Mouse (Mus musculus) v-Abl transformed pro-B cells (cell line): Measurements from ENCODE around the gene Dtl.
"Not testable (repeated sequence)": the region's sequence is repeated elsewhere in the genome, so short reads cannot be mapped to it uniquely, and the experiment has no call there.

Experiments
- in situ Hi-C, 2 experiments: fragments of 400-800 bp; cut with MboI; formaldehyde crosslinking; loops; one replicate each; pipeline ENCODE4 v1.15.1; 2025; ENCODE audit not compliant: unreplicated experiment in 2 of 2

Gene Dtl

DNA sequence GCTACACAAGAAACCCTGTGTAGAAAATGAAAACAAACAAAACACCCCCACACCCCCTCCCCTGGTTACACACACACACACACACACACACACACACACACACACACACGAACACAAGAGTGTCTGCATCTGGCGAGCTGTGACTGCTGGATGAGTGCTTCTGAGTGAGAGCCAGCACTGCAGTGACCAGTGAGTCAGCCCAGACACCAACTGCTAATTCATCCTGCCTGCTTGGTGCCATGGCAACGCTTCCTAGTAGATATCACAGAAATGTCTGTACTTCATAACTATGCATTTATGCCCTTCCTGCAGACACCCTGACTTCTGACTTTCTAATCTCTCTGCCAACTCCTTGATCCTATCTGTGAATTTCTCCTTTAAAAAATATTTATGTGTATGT lies 48.3 kb downstream of the Dtl start:
- in situ Hi-C loops: no loop called here

GRCm38 (mm10) chr1:191521395-191521794 lies 53.9 kb downstream of the Dtl start:
- in situ Hi-C loops: no loop called here

- in situ Hi-C loops: no loop called here
These were observed 54.7 kb downstream of the Dtl start for GRCm38 (mm10) chr1:191520669-191521068.

DNA sequence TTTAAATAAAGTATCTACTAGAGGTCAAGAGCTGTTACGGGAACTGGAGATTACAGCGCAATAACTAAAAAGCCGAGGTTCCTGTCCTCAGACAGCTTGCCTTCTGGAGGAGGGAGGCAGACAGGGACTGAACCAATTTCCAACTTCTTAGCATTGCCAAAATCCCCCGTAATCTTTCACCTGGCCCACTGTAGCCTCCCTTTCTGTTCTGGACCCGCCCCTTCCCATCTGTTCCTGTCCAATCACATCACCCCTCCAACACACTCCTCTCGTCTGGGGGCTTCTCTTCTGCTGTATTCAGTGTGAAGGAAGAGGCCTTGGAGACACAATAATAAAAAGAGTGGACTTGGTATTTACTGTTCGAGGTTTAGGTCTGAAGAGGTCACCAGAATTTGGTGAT lies 55.1 kb downstream of the Dtl start:
- in situ Hi-C loops: no loop called here

GRCm38 (mm10) chr1:191519329-191520066 lies 55.8 kb downstream of the Dtl start:
- in situ Hi-C loops: no loop called here

- in situ Hi-C loops: no loop called here
These were observed 56.4 kb downstream of the Dtl start for GRCm38 (mm10) chr1:191518911-191519310.

- in situ Hi-C loops: no loop called here
These were observed 57.4 kb downstream of the Dtl start for GRCm38 (mm10) chr1:191517969-191518368.

GRCm38 (mm10) chr1:191517056-191517455 lies 58.3 kb downstream of the Dtl start:
- in situ Hi-C loops: no loop called here

DNA sequence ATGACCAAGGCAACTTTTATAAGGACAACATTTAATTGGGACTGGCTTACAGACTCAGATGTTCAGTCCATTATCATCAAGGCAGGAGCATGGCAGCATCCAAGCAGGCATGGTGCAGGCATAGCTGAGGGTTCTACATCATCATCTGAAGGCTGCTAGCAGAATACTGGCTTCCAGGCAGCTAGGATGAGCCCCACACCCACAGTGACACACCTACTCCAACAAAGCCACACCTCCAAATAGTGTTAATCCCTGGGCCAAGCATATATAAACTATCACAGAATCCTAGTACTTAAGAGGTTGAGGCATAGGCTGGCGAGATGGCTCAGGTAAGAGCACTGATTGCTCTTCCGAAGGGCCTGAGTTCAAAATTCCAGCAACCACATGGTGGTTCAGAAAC lies 59.0 kb downstream of the Dtl start:
- in situ Hi-C loops: not testable (repeated sequence)

DNA sequence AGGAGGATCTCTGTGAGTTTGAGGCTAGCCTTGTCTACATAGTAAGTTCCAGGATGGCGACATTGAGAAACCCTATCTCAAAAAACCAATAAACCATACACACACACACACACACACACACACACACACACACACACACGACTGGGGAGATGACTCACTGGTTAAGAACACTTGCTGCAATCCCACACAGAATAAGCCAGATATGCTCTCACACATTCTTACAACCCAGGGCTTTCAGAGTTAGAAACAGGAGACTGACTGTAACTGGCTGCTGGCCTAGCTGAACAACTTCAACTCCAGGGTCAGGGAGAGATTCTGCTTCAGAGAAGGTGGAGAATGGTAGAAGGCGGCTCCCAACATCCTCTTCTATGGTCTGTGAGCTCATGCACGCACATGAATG lies 62.1 kb downstream of the Dtl start:
- in situ Hi-C loops: no loop called here

DNA sequence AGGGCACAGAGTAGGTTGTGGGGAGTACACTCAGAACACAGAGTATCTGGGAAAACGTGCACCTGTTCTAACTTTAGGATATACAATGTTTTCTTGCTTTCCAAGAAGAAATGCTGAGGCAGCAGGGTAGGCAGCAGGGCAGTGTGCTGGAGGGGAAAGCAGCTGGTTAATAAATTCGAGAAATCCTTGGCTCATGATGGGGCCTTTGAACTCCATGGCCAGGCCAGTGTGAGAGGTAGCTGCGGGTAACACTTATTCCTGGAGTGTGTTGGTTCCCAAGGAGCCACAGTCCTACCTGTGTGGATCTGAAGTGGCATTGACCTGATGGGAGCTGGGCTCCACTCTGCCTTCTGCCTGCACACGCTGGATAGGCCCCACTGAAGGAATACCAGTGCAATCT lies 63.0 kb downstream of the Dtl start:
- in situ Hi-C loops: no loop called here

GRCm38 (mm10) chr1:191511503-191511902 lies 63.8 kb downstream of the Dtl start:
- in situ Hi-C loops: no loop called here

- in situ Hi-C loops: no loop called here
These were observed 65.5 kb downstream of the Dtl start for GRCm38 (mm10) chr1:191509865-191510264.

- in situ Hi-C loops: no loop called here
These were observed 66.2 kb downstream of the Dtl start for GRCm38 (mm10) chr1:191509131-191509530.

DNA sequence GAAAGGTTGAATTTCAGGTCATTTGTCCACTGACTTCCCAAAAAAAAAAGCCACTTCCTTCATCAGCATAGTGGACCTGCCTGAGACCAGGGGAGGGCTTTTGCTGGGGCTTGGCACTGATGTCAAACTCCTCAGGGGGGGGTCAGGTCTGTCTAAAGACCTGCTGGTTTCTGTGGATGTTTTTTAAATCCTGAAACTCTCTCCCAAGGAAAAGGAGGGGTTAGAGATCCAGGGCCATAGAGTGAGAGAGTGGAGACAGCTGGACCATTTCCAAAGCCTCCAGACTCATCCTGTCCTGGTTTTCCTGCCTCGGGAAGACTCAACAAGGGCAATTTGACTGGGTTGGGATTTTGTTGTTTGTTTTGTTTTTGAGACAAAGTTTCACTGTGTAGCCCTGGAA lies 68.6 kb downstream of the Dtl start:
- in situ Hi-C loops: no loop called here

DNA sequence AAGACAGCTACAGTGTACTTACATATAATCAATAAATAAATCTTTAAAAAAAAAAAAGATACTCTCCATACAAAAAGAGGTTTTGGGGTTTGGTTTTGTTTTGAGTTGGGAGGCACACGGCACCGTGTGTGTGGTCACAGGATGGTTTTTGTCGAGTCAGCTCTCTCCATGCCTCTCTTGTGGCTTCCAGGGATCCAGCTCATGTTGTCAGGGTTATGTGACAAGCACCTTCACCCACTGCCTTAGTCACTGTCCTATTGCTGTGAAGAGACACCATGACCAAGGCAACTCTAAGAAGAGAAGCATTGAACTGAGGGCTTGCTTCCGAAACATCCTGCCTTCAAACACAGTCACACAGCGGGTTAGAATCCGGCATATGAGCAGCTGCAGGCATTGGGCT lies 75.7 kb downstream of the Dtl start:
- in situ Hi-C loops: no loop called here

GRCm38 (mm10) chr1:191498271-191498955 lies 76.9 kb downstream of the Dtl start:
- in situ Hi-C loops: no loop called here

- in situ Hi-C loops: no loop called here
These were observed 78.7 kb downstream of the Dtl start for GRCm38 (mm10) chr1:191496676-191497075.

GRCm38 (mm10) chr1:191495051-191495467 lies 80.3 kb downstream of the Dtl start:
- in situ Hi-C loops: no loop called here

- in situ Hi-C loops: no loop called here
These were observed 81.1 kb downstream of the Dtl start for GRCm38 (mm10) chr1:191494303-191494655.

DNA sequence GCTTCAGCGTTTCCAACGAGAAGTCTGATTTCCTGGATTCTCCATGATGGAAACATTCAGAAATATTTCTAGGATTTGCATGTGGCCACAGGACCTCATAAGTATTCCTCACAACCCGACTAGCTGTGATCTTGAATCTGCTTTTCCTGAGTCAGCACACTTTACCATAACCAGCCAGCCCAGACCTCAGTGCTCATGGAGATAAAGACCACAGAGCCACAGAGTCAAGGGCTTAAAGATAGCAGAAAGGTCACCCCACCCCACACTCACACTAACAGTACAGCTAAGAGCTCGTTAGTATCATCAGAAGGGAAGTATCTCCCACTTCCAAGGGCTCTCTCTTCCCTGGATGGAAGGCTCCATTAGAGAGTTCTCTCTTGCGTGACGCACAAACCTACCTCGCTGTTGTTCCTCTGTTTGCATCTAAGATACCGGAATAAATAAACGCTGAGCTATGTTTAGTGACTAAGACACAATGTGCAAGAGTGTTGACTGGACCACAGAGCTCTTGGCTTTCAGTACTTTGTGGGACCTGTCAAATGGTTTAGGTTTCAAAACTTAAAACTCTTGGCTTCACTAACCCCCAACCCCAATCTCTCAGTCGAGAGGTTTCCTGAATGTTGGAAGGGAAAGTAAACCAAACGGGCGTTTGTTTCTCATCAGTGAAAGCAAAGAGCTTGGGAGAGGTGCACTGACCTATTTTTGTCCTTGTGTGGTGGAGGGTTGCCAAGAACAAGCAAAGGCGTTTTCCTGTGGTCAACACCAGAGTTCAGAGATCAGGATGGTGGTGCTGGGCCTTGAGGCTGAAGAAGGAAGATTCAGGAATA lies 81.7 kb downstream of the Dtl start:
- in situ Hi-C loops: no loop called here

DNA sequence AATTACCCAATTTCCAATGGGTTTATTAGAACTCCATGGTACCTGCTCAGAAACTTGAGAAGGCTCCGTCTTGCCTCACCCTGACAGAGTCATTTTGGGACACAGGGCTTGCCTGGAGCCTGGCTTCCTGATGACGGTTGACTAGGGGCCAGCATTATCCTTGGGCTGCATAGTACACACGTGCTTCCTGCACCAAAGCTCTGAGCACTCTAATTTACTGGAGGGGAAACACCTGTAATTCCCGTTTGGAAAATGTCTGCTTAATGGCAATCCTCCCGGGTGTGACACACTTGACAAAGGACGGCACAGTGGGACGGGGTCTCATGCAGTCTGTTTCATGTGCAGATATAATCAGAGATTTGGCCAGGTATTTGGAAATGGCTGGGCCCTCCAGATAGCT lies 84.9 kb downstream of the Dtl start:
- in situ Hi-C loops: no loop called here
